Mouse (Mus musculus) MEL (cell line): ENCODE results near the gene Gata2.

ENCODE experiments used
- CHD2 ChIP-seq: IDR thresholded peaks from 2 replicates; pipeline ENCODE4 v1.6.1; 2011; ENCODE audit warnings: low read length, improper control_type of control experiment
- CTCF ChIP-seq, 3 experiments: IDR thresholded peaks in 2 of 3; conservative IDR thresholded peaks in 1 of 3; 2 replicates each; pipeline ENCODE4 v1.5.1; 2011 to 2012; ENCODE audit warnings: low read length in 3 of 3, low read depth in 2 of 3, mild to moderate bottlenecking in 2 of 3, improper control_type of control experiment in 1 of 3, inconsistent platforms in 1 of 3, mixed read lengths in 1 of 3, moderate library complexity in 1 of 3; ENCODE audit not compliant: control insufficient read depth in 1 of 3, insufficient read depth in 1 of 3, poor library complexity in 1 of 3, severe bottlenecking in 1 of 3
- MXI1 ChIP-seq: IDR thresholded peaks from 2 replicates; pipeline ENCODE4 v1.6.1; 2011; ENCODE audit warnings: mild to moderate bottlenecking, low read depth, low read length, improper control_type of control experiment
- POLR2AphosphoS2 ChIP-seq: IDR thresholded peaks from 2 replicates; pipeline ENCODE4 v1.6.1; 2011; ENCODE audit warnings: low read length, improper control_type of control experiment

GRCm38 (mm10) chr6:88196054-88196732 lies 2.5 kb downstream of the Gata2 start:
- TF ChIP-seq CTCF (IDR thresholded peaks at IDR 0.05 in 2 of 3, conservative IDR thresholded peaks at IDR 0.05 in 1 of 3; ENCODE audit: control insufficient read depth in 1 of 3, insufficient read depth in 1 of 3, low read depth in 2 of 3, low read length in 3 of 3, poor library complexity in 1 of 3, severe bottlenecking in 1 of 3) (no peak), POLR2AphosphoS2 (no peak), CHD2 (no peak), MXI1 (no peak)
